Comparison of ENCODE assay signal across 8 mouse cellular contexts in genomic region chr5:77803562-77803961, GRCm38 (mm10).
DNase-seq lines count a peak whose midpoint lies in the region; ATAC-seq lines count a peak whose summit lies in the region.

No protein-coding gene starts in this region.

- no peaks in the 10 kb centered on the region for H3K9me3 ChIP-seq in liver, embryonic 12.5 days (replicated peaks)
- H3K9me3 ChIP-seq in limb, embryonic 13.5 days = no peaks in the 10 kb centered on the region
- H3K9me3 ChIP-seq in neural tube, embryonic 15.5 days (replicated peaks) = no peaks in the 10 kb centered on the region

- no peak for ATAC-seq in liver, embryonic 12.5 days
- ATAC-seq in frontal cortex, adult (ENCODE audit: low TSS enrichment) = peak; percentile 55
- no peak for ATAC-seq in limb, embryonic 13.5 days (ENCODE audit: low FRiP score, low read depth)
- 0 out of 2 replicates have a peak, but pooled peaks have one; percentile 25 for ATAC-seq in neural tube, embryonic 15.5 days (ENCODE audit: low FRiP score)

- DNase-seq in liver = peak; percentile 17
- DNase-seq in adrenal gland, postnatal 36 days = peak; percentile 7 to 49
- peak; percentile 57 for DNase-seq in kidney, adult 9 months
- no peak for DNase-seq in spleen, postnatal 36 days (ENCODE audit: low spot score in 2 of 2)

- no peaks in the 10 kb centered on the region for H3K36me3 ChIP-seq in liver, embryonic 12.5 days
- H3K36me3 ChIP-seq in limb, embryonic 13.5 days = no peaks in the 10 kb centered on the region
- no peaks in the 10 kb centered on the region for H3K36me3 ChIP-seq in neural tube, embryonic 15.5 days

- H3K4me2 ChIP-seq in liver, embryonic 12.5 days = no peak overlapping the region
- H3K4me2 ChIP-seq in limb, embryonic 13.5 days (replicated peaks) = peak overlapping the region; percentile 50
- peak overlapping the region; percentile 44 for H3K4me2 ChIP-seq in neural tube, embryonic 15.5 days

- 48% methylated on average over 6 of the region's 6 CpGs for WGBS in liver, embryonic 12.5 days (ENCODE audit: insufficient replicate concordance)
- WGBS in limb, embryonic 13.5 days = 45% methylated on average over 6 of the region's 6 CpGs
- 45% methylated on average over 6 of the region's 6 CpGs for WGBS in neural tube, embryonic 15.5 days

- H3K4me1 ChIP-seq in liver, embryonic 12.5 days = no peaks in the 10 kb centered on the region
- H3K4me1 ChIP-seq in limb, embryonic 13.5 days = peaks cover 14% of the 10 kb centered on the region
- peaks cover 30% of the 10 kb centered on the region for H3K4me1 ChIP-seq in neural tube, embryonic 15.5 days

- no peak overlapping the region for H3K4me3 ChIP-seq in liver, embryonic 12.5 days
- peak overlapping the region; percentile 10 for H3K4me3 ChIP-seq in limb, embryonic 13.5 days
- peak overlapping the region; percentile 16 for H3K4me3 ChIP-seq in neural tube, embryonic 15.5 days (replicated peaks)

- H3K27me3 ChIP-seq in liver, embryonic 12.5 days (replicated peaks) = no peaks in the 10 kb centered on the region
- H3K27me3 ChIP-seq in limb, embryonic 13.5 days = no peaks in the 10 kb centered on the region
- H3K27me3 ChIP-seq in neural tube, embryonic 15.5 days (replicated peaks) = no peaks in the 10 kb centered on the region

- H3K9ac ChIP-seq in liver, embryonic 12.5 days = no peak overlapping the region
- no peak overlapping the region for H3K9ac ChIP-seq in limb, embryonic 13.5 days
- 0 out of 2 replicates have a peak overlapping the region, but pooled peaks have one; percentile 14 for H3K9ac ChIP-seq in neural tube, embryonic 15.5 days (replicated peaks)

- no peak overlapping the region for H3K27ac ChIP-seq in liver, embryonic 12.5 days
- H3K27ac ChIP-seq in limb, embryonic 13.5 days = no peak overlapping the region
- peak overlapping the region; percentile 60; the same call in 1 of the 2 replicates for H3K27ac ChIP-seq in neural tube, embryonic 15.5 days (replicated peaks)

Comparison
In these comparisons a context has a peak if more than half of its experiments do, and no peak if none do; other contexts are left out.
1. DNase-seq: peak in liver (single experiment), adrenal gland, postnatal 36 days (2 of 2) and kidney, adult 9 months (single experiment); none in spleen, postnatal 36 days (0 of 2).
2. ATAC-seq: peak in frontal cortex, adult (single experiment) and neural tube, embryonic 15.5 days (single experiment); none in liver, embryonic 12.5 days (single experiment) and limb, embryonic 13.5 days (single experiment).